Mouse (Mus musculus) heart, embryonic 10.5 days (tissue): ENCODE measurements around the gene Dgke. TPM values are rescaled to one million over a fixed set of nuclear protein-coding genes. Genes with fewer than 3 reads are reported as not detected.
A peak's percentile ranks its signal among the peaks of the same experiment; 100 is the strongest.
"Not testable (repeated sequence)": the region's sequence is repeated elsewhere in the genome, so short reads cannot be mapped to it uniquely, and the experiment has no call there.

ENCODE experiments used
- DNase-seq: peaks from one replicate; pipeline ENCODE4 v3.0.0-alpha.2; 2017; ENCODE audit warnings: low spot score
- H3K27ac ChIP-seq: fragments of 300-500 bp; sonication (generic); 2 replicates; pipeline ENCODE4 v1.5.1; 2016; ENCODE audit warnings: mild to moderate bottlenecking
- H3K27me3 ChIP-seq: fragments of 300-500 bp; sonication (generic); 2 replicates; pipeline ENCODE4 v1.6.1; 2016; ENCODE audit warnings: mild to moderate bottlenecking; ENCODE audit not compliant: poor library complexity, insufficient read depth, severe bottlenecking
- H3K36me3 ChIP-seq: fragments of 300-500 bp; sonication (generic); 2 replicates; pipeline ENCODE4 v1.6.1; 2016; ENCODE audit warnings: mild to moderate bottlenecking, moderate library complexity
- H3K4me1 ChIP-seq: fragments of 300-500 bp; sonication (generic); 2 replicates; pipeline ENCODE4 v1.6.1; 2016; ENCODE audit warnings: mild to moderate bottlenecking
- H3K4me3 ChIP-seq: fragments of 300-500 bp; sonication (generic); 2 replicates; pipeline ENCODE4 v1.5.1; 2016; ENCODE audit warnings: mild to moderate bottlenecking, moderate library complexity
- H3K9me3 ChIP-seq: fragments of 300-500 bp; sonication (generic); 2 replicates; pipeline ENCODE4 v1.6.1; 2016; ENCODE audit warnings: mild to moderate bottlenecking, moderate library complexity
- WGBS: fragments of 180-500 bp; shearing (Covaris S2); methylation state at CpG from one replicate; pipeline ENCODE4 v1.1.7; 2016; 5-methylcytosine and 5-hydroxymethylcytosine counted together
- polyA plus RNA-seq: library from polyadenylated mRNA; unstranded; fragments of >200 nt; fragmentation: Nextera tagmentation; extraction: Ambion mirVana; gene quantifications from 2 replicates; pipeline ENCODE4 v1.2.1, GENCODE M21; 2016

The Dgke gene
- polyA plus RNA-seq, 1 experiment from 2014 or later: 5.3 TPM

- no peaks in the 10 kb centered on the region for H3K4me1 ChIP-seq
- no peak overlapping the region for H3K27ac ChIP-seq
- no peak for DNase-seq
- H3K4me3 ChIP-seq: no peak overlapping the region
- H3K27me3 ChIP-seq: no peaks in the 10 kb centered on the region
- H3K9me3 ChIP-seq: no peaks in the 10 kb centered on the region
- 87% methylated on average over 3 of the region's 3 CpGs for WGBS
- peaks cover 83% of the 10 kb centered on the region for H3K36me3 ChIP-seq
Observed at GRCm38 (mm10) chr11:89046021-89046420, 20.6 kb downstream of the Dgke start.

- not testable (repeated sequence) for H3K4me3 ChIP-seq, DNase-seq, H3K27me3 ChIP-seq, H3K4me1 ChIP-seq, H3K27ac ChIP-seq, H3K9me3 ChIP-seq
- WGBS: 91% methylated on average over 3 of the region's 3 CpGs
- peaks cover 81% of the 10 kb centered on the region for H3K36me3 ChIP-seq
Observed at GRCm38 (mm10) chr11:89045501-89045900, 21.1 kb downstream of the Dgke start.

- no peak for DNase-seq
- WGBS: 82% methylated on average over 7 of the region's 7 CpGs
- Histone ChIP-seq H3K4me1 (no peaks in the 10 kb centered on the region), H3K27me3 (no peaks in the 10 kb centered on the region), H3K27ac (no peak overlapping the region), H3K4me3 (no peak overlapping the region), H3K9me3 (no peaks in the 10 kb centered on the region), H3K36me3 (peaks cover 86% of the 10 kb centered on the region)
Observed at GRCm38 (mm10) chr11:89043046-89043445, 23.6 kb downstream of the Dgke start.

GRCm38 (mm10) chr11:89041073-89041472 lies 25.6 kb downstream of the Dgke start:
- H3K4me3 ChIP-seq, H3K9me3 ChIP-seq, H3K27ac ChIP-seq, H3K27me3 ChIP-seq, DNase-seq, H3K4me1 ChIP-seq: not testable (repeated sequence)
- 85% methylated on average over 6 of the region's 7 CpGs for WGBS
- H3K36me3 ChIP-seq: peaks cover 72% of the 10 kb centered on the region

- WGBS: 28% methylated on average over 3 of the region's 3 CpGs
- H3K9me3 ChIP-seq: no peaks in the 10 kb centered on the region
- H3K4me3 ChIP-seq: no peak overlapping the region
- peaks cover 54% of the 10 kb centered on the region for H3K36me3 ChIP-seq
- H3K4me1 ChIP-seq: no peaks in the 10 kb centered on the region
- no peak overlapping the region for H3K27ac ChIP-seq
- DNase-seq: no peak
- no peaks in the 10 kb centered on the region for H3K27me3 ChIP-seq
Observed at GRCm38 (mm10) chr11:89039325-89039724, 27.3 kb downstream of the Dgke start.

GRCm38 (mm10) chr11:89038496-89038895 lies 28.2 kb downstream of the Dgke start:
- DNase-seq: no peak
- H3K4me1 ChIP-seq: no peaks in the 10 kb centered on the region
- H3K27me3 ChIP-seq: no peaks in the 10 kb centered on the region
- no peak overlapping the region for H3K27ac ChIP-seq
- no peak overlapping the region for H3K4me3 ChIP-seq
- no peaks in the 10 kb centered on the region for H3K9me3 ChIP-seq
- H3K36me3 ChIP-seq: peaks cover 49% of the 10 kb centered on the region
- 94% methylated on average over 6 of the region's 6 CpGs for WGBS

- no peaks in the 10 kb centered on the region for H3K27me3 ChIP-seq
Observed at GRCm38 (mm10) chr11:89035552-89035951, 31.1 kb downstream of the Dgke start.

GRCm38 (mm10) chr11:89034592-89034991 lies 32.1 kb downstream of the Dgke start:
- Histone ChIP-seq H3K27ac (no peak overlapping the region), H3K4me1 (no peaks in the 10 kb centered on the region), H3K27me3 (no peaks in the 10 kb centered on the region), H3K4me3 (no peak overlapping the region), H3K36me3 (peaks cover 14% of the 10 kb centered on the region; the same call in 1 of the 2 replicates), H3K9me3 (no peaks in the 10 kb centered on the region)
- no peak for DNase-seq

More at GRCm38 (mm10) chr11:89035552-89035951, 31.1 kb downstream of the Dgke start:
- H3K36me3 ChIP-seq: peaks cover 23% of the 10 kb centered on the region
- 80% methylated on average over 3 of the region's 3 CpGs for WGBS
- no peak overlapping the region for H3K4me3 ChIP-seq
- no peaks in the 10 kb centered on the region for H3K4me1 ChIP-seq
- DNase-seq: no peak
- no peak overlapping the region for H3K27ac ChIP-seq
- no peaks in the 10 kb centered on the region for H3K9me3 ChIP-seq

- Histone ChIP-seq H3K27me3 (no peaks in the 10 kb centered on the region), H3K4me1 (peaks cover 14% of the 10 kb centered on the region), H3K27ac (no peak overlapping the region), H3K9me3 (no peaks in the 10 kb centered on the region), H3K36me3 (no peaks in the 10 kb centered on the region), H3K4me3 (no peak overlapping the region)
- DNase-seq: no peak
- WGBS: 68% methylated on average over 1 of the region's 1 CpGs
Observed at GRCm38 (mm10) chr11:89031189-89031588, 35.5 kb downstream of the Dgke start.

GRCm38 (mm10) chr11:89030552-89030951 lies 36.1 kb downstream of the Dgke start:
- Histone ChIP-seq H3K4me1 (peaks cover 14% of the 10 kb centered on the region), H3K27ac (no peak overlapping the region), H3K27me3 (no peaks in the 10 kb centered on the region), H3K9me3 (no peaks in the 10 kb centered on the region), H3K4me3 (no peak overlapping the region), H3K36me3 (no peaks in the 10 kb centered on the region)
- no peak for DNase-seq
- WGBS: 77% methylated on average over 6 of the region's 6 CpGs

GRCm38 (mm10) chr11:89028871-89029405 lies 37.7 kb downstream of the Dgke start:
- H3K9me3 ChIP-seq: no peaks in the 10 kb centered on the region
- peaks cover 19% of the 10 kb centered on the region for H3K4me1 ChIP-seq
- no peak for DNase-seq
- WGBS: 19% methylated on average over 10 of the region's 10 CpGs
- no peaks in the 10 kb centered on the region for H3K27me3 ChIP-seq
- peak overlapping the region; percentile 36 for H3K27ac ChIP-seq
- no peaks in the 10 kb centered on the region for H3K36me3 ChIP-seq
- H3K4me3 ChIP-seq: no peak overlapping the region

GRCm38 (mm10) chr11:89027955-89028361 lies 38.7 kb downstream of the Dgke start:
- H3K27ac ChIP-seq: no peak overlapping the region
- no peaks in the 10 kb centered on the region for H3K36me3 ChIP-seq
- H3K9me3 ChIP-seq: no peaks in the 10 kb centered on the region
- no peak overlapping the region for H3K4me3 ChIP-seq
- no peak for DNase-seq
- WGBS: 78% methylated on average over 10 of the region's 10 CpGs
- peaks cover 23% of the 10 kb centered on the region for H3K4me1 ChIP-seq
- no peaks in the 10 kb centered on the region for H3K27me3 ChIP-seq

GRCm38 (mm10) chr11:89026117-89026516 lies 40.5 kb downstream of the Dgke start:
- WGBS: 95% methylated on average over 3 of the region's 3 CpGs
- no peak for DNase-seq

GRCm38 (mm10) chr11:89025603-89026002 lies 41.0 kb downstream of the Dgke start:
- Histone ChIP-seq H3K36me3 (no peaks in the 10 kb centered on the region), H3K4me1 (peaks cover 42% of the 10 kb centered on the region), H3K9me3 (no peaks in the 10 kb centered on the region), H3K27me3 (no peaks in the 10 kb centered on the region), H3K4me3 (no peak overlapping the region), H3K27ac (no peak overlapping the region)
- 72% methylated on average over 3 of the region's 3 CpGs for WGBS
- no peak for DNase-seq

More at GRCm38 (mm10) chr11:89026117-89026516, 40.5 kb downstream of the Dgke start:
- H3K36me3 ChIP-seq: no peaks in the 10 kb centered on the region
- no peaks in the 10 kb centered on the region for H3K9me3 ChIP-seq
- H3K4me3 ChIP-seq: no peak overlapping the region
- peaks cover 36% of the 10 kb centered on the region for H3K4me1 ChIP-seq
- no peaks in the 10 kb centered on the region for H3K27me3 ChIP-seq
- no peak overlapping the region for H3K27ac ChIP-seq
